Mouse (Mus musculus) heart, embryonic 12.5 days (tissue): ENCODE data around the gene Gmfg. TPM values are rescaled to one million over a fixed set of nuclear protein-coding genes. Genes with fewer than 3 reads are reported as not detected.

Experiments
- ATAC-seq: fragments of 200-750 bp; cut with Nextera tagmentation; 2 replicates; pipeline ENCODE4 v1.8.0; 2017; ENCODE audit warnings: moderate TSS enrichment, moderate library complexity; ENCODE audit not compliant: insufficient number of reproducible peaks, low FRiP score
- H3K27ac ChIP-seq: fragments of 300-500 bp; sonication (generic); 2 replicates; pipeline ENCODE4 v1.5.1; 2016; ENCODE audit warnings: mild to moderate bottlenecking, moderate library complexity; ENCODE audit not compliant: poor library complexity, severe bottlenecking
- H3K27me3 ChIP-seq: fragments of 300-500 bp; sonication (generic); replicated peaks from 2 replicates; pipeline ENCODE4 v1.6.1; 2016; ENCODE audit warnings: mild to moderate bottlenecking, moderate library complexity
- H3K36me3 ChIP-seq: fragments of 300-500 bp; sonication (generic); 2 replicates; pipeline ENCODE4 v1.6.1; 2016; ENCODE audit warnings: mild to moderate bottlenecking, moderate library complexity
- H3K4me1 ChIP-seq: fragments of 300-500 bp; sonication (generic); replicated peaks from 2 replicates; pipeline ENCODE4 v1.6.1; 2016; ENCODE audit warnings: mild to moderate bottlenecking
- H3K4me2 ChIP-seq: fragments of 300-500 bp; sonication (generic); 2 replicates; pipeline ENCODE4 v1.6.1; 2016; ENCODE audit warnings: mild to moderate bottlenecking, moderate library complexity
- H3K4me3 ChIP-seq: fragments of 300-500 bp; sonication (generic); 2 replicates; pipeline ENCODE4 v1.5.1; 2016; ENCODE audit warnings: mild to moderate bottlenecking
- H3K9ac ChIP-seq: fragments of 300-500 bp; sonication (generic); 2 replicates; pipeline ENCODE4 v1.6.1; 2016; ENCODE audit warnings: mild to moderate bottlenecking, moderate library complexity
- H3K9me3 ChIP-seq: fragments of 300-500 bp; sonication (generic); replicated peaks from 2 replicates; pipeline ENCODE4 v1.6.1; 2016; ENCODE audit warnings: mild to moderate bottlenecking, moderate library complexity
- WGBS: fragments of 180-500 bp; shearing (Covaris S2); methylation state at CpG from one replicate; pipeline ENCODE4 v1.1.7; 2016; 5-methylcytosine and 5-hydroxymethylcytosine counted together
- polyA plus RNA-seq: library from polyadenylated mRNA; unstranded; fragments of >200 nt; fragmentation: Nextera tagmentation; extraction: Ambion mirVana; gene quantifications from 2 replicates; pipeline ENCODE4 v1.2.1, GENCODE M21; 2016

The Gmfg gene
- polyA plus RNA-seq, 1 experiment from 2014 or later: 5.4 TPM

- H3K4me1 ChIP-seq: peaks cover 17% of the 10 kb centered on the region
- no peak overlapping the region for H3K27ac ChIP-seq
- H3K36me3 ChIP-seq: peaks cover 83% of the 10 kb centered on the region
- no peak for ATAC-seq
- no peak overlapping the region for H3K4me2 ChIP-seq
- H3K4me3 ChIP-seq: no peak overlapping the region
- H3K9me3 ChIP-seq: no peaks in the 10 kb centered on the region
- 74% methylated on average over 4 of the region's 4 CpGs for WGBS
- no peaks in the 10 kb centered on the region for H3K27me3 ChIP-seq
- H3K9ac ChIP-seq: no peak overlapping the region
Observed at GRCm38 (mm10) chr7:28412826-28413225, 24.4 kb upstream of the Gmfg start.

- no peak overlapping the region for H3K4me2 ChIP-seq
- ATAC-seq: no peak
- no peak overlapping the region for H3K9ac ChIP-seq
- no peaks in the 10 kb centered on the region for H3K9me3 ChIP-seq
- H3K36me3 ChIP-seq: peaks cover 86% of the 10 kb centered on the region
- no peak overlapping the region for H3K27ac ChIP-seq
- no peak overlapping the region for H3K4me3 ChIP-seq
- peaks cover 13% of the 10 kb centered on the region for H3K4me1 ChIP-seq
- H3K27me3 ChIP-seq: no peaks in the 10 kb centered on the region
Observed at GRCm38 (mm10) chr7:28417368-28417767, 19.9 kb upstream of the Gmfg start.

GRCm38 (mm10) chr7:28418096-28418670, 19.1 kb upstream of the Gmfg start:
- Histone ChIP-seq H3K27ac (no peak overlapping the region), H3K4me1 (peaks cover 13% of the 10 kb centered on the region), H3K9me3 (no peaks in the 10 kb centered on the region), H3K36me3 (peaks cover 86% of the 10 kb centered on the region), H3K4me2 (no peak overlapping the region), H3K9ac (no peak overlapping the region), H3K27me3 (no peaks in the 10 kb centered on the region), H3K4me3 (no peak overlapping the region)
- ATAC-seq: peak; percentile 68
- WGBS: 65% methylated on average over 8 of the region's 8 CpGs

DNA sequence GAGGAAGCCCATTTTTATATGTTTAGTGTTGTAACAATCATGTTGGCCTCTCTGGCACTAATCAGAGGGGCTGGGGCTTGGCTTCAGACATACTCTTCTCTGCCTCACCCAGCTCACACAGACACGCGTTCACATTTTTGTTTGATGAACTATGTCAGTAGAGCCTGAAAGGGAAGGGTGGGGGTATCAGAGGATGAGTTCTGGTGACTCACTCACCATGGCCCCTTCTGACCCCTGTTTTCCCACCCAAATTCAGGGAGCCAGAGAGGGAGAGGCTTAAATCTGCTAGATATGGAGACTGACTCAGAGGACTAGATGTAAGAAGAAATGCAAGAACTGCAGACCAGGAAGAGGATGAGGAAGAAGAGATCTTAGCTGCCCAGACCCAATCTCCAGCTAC, 17.8 kb upstream of the Gmfg start:
- WGBS: 98% methylated on average over 2 of the region's 2 CpGs
- no peaks in the 10 kb centered on the region for H3K27me3 ChIP-seq
- ATAC-seq: no peak
- peaks cover 80% of the 10 kb centered on the region for H3K36me3 ChIP-seq
- no peaks in the 10 kb centered on the region for H3K9me3 ChIP-seq
- no peak overlapping the region for H3K9ac ChIP-seq
- H3K4me3 ChIP-seq: no peak overlapping the region
- H3K27ac ChIP-seq: no peak overlapping the region
- peaks cover 16% of the 10 kb centered on the region for H3K4me1 ChIP-seq
- no peak overlapping the region for H3K4me2 ChIP-seq

- no peak overlapping the region for H3K27ac ChIP-seq
- peaks cover 24% of the 10 kb centered on the region for H3K4me1 ChIP-seq
- no peak for ATAC-seq
- no peak overlapping the region for H3K4me3 ChIP-seq
- H3K4me2 ChIP-seq: no peak overlapping the region
- H3K9me3 ChIP-seq: no peaks in the 10 kb centered on the region
- H3K36me3 ChIP-seq: peaks cover 55% of the 10 kb centered on the region
- no peaks in the 10 kb centered on the region for H3K27me3 ChIP-seq
- WGBS: 94% methylated on average over 1 of the region's 1 CpGs
- H3K9ac ChIP-seq: no peak overlapping the region
Observed at GRCm38 (mm10) chr7:28423018-28423417, 14.2 kb upstream of the Gmfg start.

GRCm38 (mm10) chr7:28427738-28428137, 9.5 kb upstream of the Gmfg start:
- Histone ChIP-seq H3K9me3 (no peaks in the 10 kb centered on the region), H3K4me3 (no peak overlapping the region), H3K9ac (no peak overlapping the region), H3K36me3 (peaks cover 16% of the 10 kb centered on the region), H3K27ac (no peak overlapping the region), H3K4me2 (no peak overlapping the region), H3K4me1 (peaks cover 24% of the 10 kb centered on the region), H3K27me3 (no peaks in the 10 kb centered on the region)
- ATAC-seq: no peak

DNA sequence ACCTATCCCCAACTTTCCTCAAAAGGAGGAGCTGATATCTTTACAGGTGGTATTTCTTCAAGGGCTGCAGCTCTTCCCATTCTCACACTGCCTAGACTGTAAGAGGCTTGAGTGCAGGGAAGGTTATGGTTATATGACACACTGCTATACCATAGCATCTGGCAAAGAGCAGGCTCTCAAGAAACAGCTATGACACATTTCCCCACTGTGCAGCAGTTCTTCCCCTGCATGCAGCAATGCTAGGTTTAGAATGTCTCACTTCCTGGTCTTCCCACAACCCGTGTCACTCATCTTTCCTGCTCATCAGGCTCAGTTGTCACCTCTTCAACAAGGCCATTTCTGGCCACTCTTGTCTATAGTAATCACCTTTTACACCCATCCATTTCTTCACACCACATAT, 6.7 kb upstream of the Gmfg start:
- Histone ChIP-seq H3K27me3 (no peaks in the 10 kb centered on the region), H3K4me3 (no peak overlapping the region), H3K4me2 (no peak overlapping the region), H3K36me3 (peaks cover 9% of the 10 kb centered on the region; the same call in 1 of the 2 replicates), H3K4me1 (peaks cover 46% of the 10 kb centered on the region), H3K27ac (no peak overlapping the region), H3K9me3 (no peaks in the 10 kb centered on the region), H3K9ac (no peak overlapping the region)
- WGBS: 64% methylated on average over 1 of the region's 1 CpGs
- no peak for ATAC-seq

GRCm38 (mm10) chr7:28432252-28432651, 5.0 kb upstream of the Gmfg start:
- ATAC-seq: no peak
- Histone ChIP-seq H3K9me3 (no peaks in the 10 kb centered on the region), H3K36me3 (peaks cover 9% of the 10 kb centered on the region; the same call in 1 of the 2 replicates), H3K27me3 (no peaks in the 10 kb centered on the region), H3K4me3 (no peak overlapping the region), H3K4me2 (no peak overlapping the region), H3K9ac (no peak overlapping the region), H3K4me1 (peaks cover 48% of the 10 kb centered on the region), H3K27ac (no peak overlapping the region)
- WGBS: 78% methylated on average over 2 of the region's 2 CpGs

- H3K27me3 ChIP-seq: no peaks in the 10 kb centered on the region
- 9% methylated on average over 51 of the region's 70 CpGs for WGBS
- H3K9ac ChIP-seq: peak overlapping the region; percentile 100
- H3K9me3 ChIP-seq: no peaks in the 10 kb centered on the region
- H3K27ac ChIP-seq: no peak overlapping the region
- peaks cover 41% of the 10 kb centered on the region for H3K4me1 ChIP-seq
- peak; percentile 20; the same call in 1 of the 2 replicates for ATAC-seq
- H3K4me2 ChIP-seq: peak overlapping the region; percentile 85
- H3K36me3 ChIP-seq: peaks cover 9% of the 10 kb centered on the region; the same call in 1 of the 2 replicates
- peak overlapping the region; percentile 97 for H3K4me3 ChIP-seq
Observed at GRCm38 (mm10) chr7:28435660-28436259, 1.5 kb upstream of the Gmfg start.

DNA sequence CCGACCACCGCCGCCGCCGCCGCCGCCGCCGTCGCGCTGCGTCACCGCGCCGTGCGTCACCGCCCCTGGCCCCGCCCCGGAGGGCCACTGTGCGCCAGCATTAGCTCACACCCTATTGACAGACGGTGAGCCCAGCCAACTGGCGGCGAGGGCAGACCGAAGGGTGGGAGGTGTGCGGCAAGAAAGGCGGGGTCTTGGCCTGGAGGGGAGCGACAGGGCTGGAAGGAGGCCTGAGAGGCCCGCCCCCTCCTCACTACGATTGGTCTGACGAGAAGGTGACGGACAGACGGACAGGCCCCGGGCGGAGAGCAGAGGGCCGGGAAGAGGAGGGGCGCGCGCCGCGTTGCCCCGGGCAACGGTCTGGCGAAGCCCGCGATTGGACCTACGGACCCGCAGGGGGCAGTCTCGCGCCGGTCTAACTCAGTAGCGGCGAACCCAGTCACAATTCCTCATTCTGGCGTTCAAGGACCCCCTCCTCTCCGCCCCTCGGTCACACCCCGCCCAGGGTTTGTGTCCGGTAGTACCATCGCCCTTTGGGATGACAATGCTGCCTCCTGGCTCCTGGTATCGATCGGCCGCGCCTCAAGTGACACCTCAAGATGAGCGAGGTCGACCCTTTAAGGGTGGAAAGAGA, 859 bp upstream of the Gmfg start:
- Histone ChIP-seq H3K27ac (peak overlapping the region; percentile 40), H3K4me3 (peak overlapping the region; percentile 97), H3K4me2 (peak overlapping the region; percentile 85), H3K27me3 (no peaks in the 10 kb centered on the region), H3K9ac (peak overlapping the region; percentile 100), H3K9me3 (no peaks in the 10 kb centered on the region), H3K36me3 (peaks cover 6% of the 10 kb centered on the region; the same call in 1 of the 2 replicates), H3K4me1 (peaks cover 41% of the 10 kb centered on the region)
- ATAC-seq: peak; percentile 99
- WGBS: under 1% methylated on average over 54 of the region's 64 CpGs

DNA sequence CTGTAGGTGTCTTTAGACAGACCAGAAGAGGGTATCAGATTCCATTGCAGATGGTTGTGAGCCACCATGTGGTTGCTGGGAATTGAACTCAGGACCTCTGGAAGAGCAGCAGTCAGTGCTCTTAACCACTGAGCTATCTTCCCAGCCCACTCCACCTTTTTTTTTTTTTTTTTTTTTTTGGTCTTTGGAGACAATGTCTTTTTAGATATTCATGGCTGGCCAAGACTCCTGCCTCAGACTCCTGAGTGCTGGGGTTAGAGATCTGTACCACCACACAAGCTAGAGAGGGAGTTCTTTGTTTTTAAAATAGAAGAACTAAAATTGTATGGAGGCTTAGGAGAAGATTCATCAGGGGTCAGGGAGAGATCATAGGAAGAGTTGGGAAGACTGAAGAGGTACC, 717 bp downstream of the Gmfg start:
- H3K4me3 ChIP-seq: no peak overlapping the region
- ATAC-seq: no peak
- no peaks in the 10 kb centered on the region for H3K9me3 ChIP-seq
- H3K36me3 ChIP-seq: peaks cover 5% of the 10 kb centered on the region; the same call in 1 of the 2 replicates
- peaks cover 28% of the 10 kb centered on the region for H3K4me1 ChIP-seq
- no peak overlapping the region for H3K9ac ChIP-seq
- H3K4me2 ChIP-seq: no peak overlapping the region
- no peak overlapping the region for H3K27ac ChIP-seq
- no peaks in the 10 kb centered on the region for H3K27me3 ChIP-seq
